Mouse (Mus musculus): ENCODE measurements at regions not wholly inside any gene's neighbourhood (a gene's known extent, or its start where the extent isn't known, plus 50 kb on each side); places are given as distances from the start of the nearest gene placed in this dataset.

DNA sequence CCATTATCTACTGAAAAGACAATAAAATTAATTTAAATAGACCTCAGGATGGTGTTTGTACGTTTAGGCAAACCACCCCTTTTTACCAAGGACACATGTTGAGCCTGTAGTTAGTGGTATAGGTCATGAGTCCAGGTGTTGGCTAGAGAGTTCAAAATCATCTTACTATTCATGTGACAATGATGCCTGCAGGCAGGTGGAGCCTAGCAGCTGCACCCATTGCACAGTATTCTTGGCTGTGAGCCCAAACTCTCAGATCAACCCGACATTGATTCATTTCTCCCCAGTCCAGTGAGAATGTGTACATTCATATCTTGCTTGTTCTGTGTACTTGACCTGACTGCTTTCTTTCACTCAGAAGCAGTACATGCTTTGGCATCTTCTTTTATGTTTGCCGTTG is 1677.4 kb upstream of the Gm7489 start:
- TF ChIP-seq USF1 (IDR thresholded peaks at IDR 0.05; ENCODE audit: low read depth, low read length) (no peak), CTCF (IDR thresholded peaks at IDR 0.05 in 2 of 3, conservative IDR thresholded peaks at IDR 0.05 in 1 of 3; ENCODE audit: control insufficient read depth in 1 of 3, insufficient read depth in 1 of 3, low read depth in 2 of 3, low read length in 3 of 3, poor library complexity in 1 of 3, severe bottlenecking in 1 of 3) (no peak), TCF12 (IDR thresholded peaks at IDR 0.05; ENCODE audit: low read depth, low read length) (no peak), ETS1 (IDR thresholded peaks at IDR 0.05; ENCODE audit: low read depth, low read length) (no peak), ZC3H11A (IDR thresholded peaks at IDR 0.05; ENCODE audit: low read depth, low read length) (no peak), KAT2A (conservative IDR thresholded peaks at IDR 0.05; ENCODE audit: low read depth, low read length) (no peak), EP300 (IDR thresholded peaks at IDR 0.05; ENCODE audit: low read depth in 1 of 2, low read length in 2 of 2) (no peak), POLR2A (IDR thresholded peaks at IDR 0.05; ENCODE audit: control insufficient read depth in 1 of 2, insufficient read depth in 1 of 2, low read depth in 1 of 2, low read length in 2 of 2, poor library complexity in 1 of 2) (no peak), MAZ (IDR thresholded peaks at IDR 0.05; ENCODE audit: low read depth, low read length) (no peak), MAX (IDR thresholded peaks at IDR 0.05; ENCODE audit: low read length) (no peak), HCFC1 (IDR thresholded peaks at IDR 0.05; ENCODE audit: low read depth, low read length) (no peak), ZNF384 (IDR thresholded peaks at IDR 0.05; ENCODE audit: low read depth, low read length) (no peak), MEF2A (IDR thresholded peaks at IDR 0.05; ENCODE audit: extremely low read depth, insufficient replicate concordance, low read depth, low read length, poor library complexity, severe bottlenecking) (no peak), RCOR1 (IDR thresholded peaks at IDR 0.05; ENCODE audit: low read depth, low read length) (no peak)
